Mouse (Mus musculus): ENCODE data around the gene Tmem91. TPM values are rescaled to one million over a fixed set of nuclear protein-coding genes. Genes with fewer than 3 reads are reported as not detected.

The Tmem91 gene
- polyA plus RNA-seq, 1 experiment from 2014 or later, result 3.6 TPM

DNA sequence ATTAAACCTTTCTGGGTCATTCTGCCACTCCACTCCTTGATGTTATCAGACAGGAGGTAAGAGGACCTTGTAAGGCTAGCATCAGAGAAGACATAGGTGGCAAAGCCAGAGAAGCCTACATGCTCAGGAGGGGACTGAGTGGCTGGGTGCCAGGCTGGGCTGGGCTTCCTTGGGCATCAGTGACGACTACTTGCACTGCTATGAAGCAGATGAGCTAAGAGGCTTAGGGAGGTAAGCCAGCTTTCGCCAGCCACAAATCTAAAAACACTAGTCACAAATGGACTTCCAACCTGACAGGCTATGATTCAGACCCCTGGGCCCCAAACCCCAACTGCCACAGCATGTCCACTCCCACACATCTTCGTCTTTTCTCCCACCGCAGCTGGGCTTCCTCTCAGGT is 30.3 kb downstream of the Tmem91 start:
- H3K36me3 ChIP-seq (ENCODE audit: control insufficient read depth, insufficient read depth, low read length), result no peaks in the 10 kb centered on the region; the same call in 1 of the 2 replicates
- H3K9me3 ChIP-seq (ENCODE audit: control insufficient read depth, low read length), result no peaks in the 10 kb centered on the region
- no peak for ATAC-seq (ENCODE audit: low read depth)
- H3K4me2 ChIP-seq (ENCODE audit: low read depth, low read length), result no peak overlapping the region
- WGBS, result 81% methylated on average over 4 of the region's 4 CpGs
- no peak overlapping the region for H3K9ac ChIP-seq (ENCODE audit: low read length)
- no peak overlapping the region for H3K4me3 ChIP-seq (ENCODE audit: low read length)
- H3K27ac ChIP-seq (ENCODE audit: low read length), result no peak overlapping the region
- no peaks in the 10 kb centered on the region for H3K27me3 ChIP-seq (ENCODE audit: control insufficient read depth, insufficient read depth, low read depth, low read length)
- no peaks in the 10 kb centered on the region for H3K4me1 ChIP-seq (replicated peaks; ENCODE audit: control insufficient read depth, insufficient read depth, low read length)

DNA sequence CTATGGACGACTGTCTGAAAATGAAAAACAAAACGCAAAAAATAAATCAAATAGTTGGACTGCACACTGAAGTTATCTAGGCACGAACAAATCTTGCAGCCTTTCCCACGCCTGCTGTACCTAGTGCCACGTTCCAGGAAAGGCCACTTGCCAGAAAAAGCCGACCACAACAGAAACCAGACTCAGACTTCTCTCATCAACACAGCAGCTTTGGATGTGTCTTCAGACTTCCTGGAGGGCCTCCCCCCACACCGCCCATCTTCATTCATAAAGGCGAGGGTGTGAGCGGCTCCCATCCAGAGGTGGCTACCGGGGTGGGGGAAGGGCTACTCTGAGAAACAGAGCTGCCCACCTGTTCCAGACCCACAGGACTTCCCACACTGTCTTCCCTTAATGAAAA is 30.8 kb downstream of the Tmem91 start:
- no peak overlapping the region for H3K4me2 ChIP-seq (ENCODE audit: low read depth, low read length)
- no peaks in the 10 kb centered on the region; the same call in 1 of the 2 replicates for H3K36me3 ChIP-seq (ENCODE audit: control insufficient read depth, insufficient read depth, low read length)
- H3K27ac ChIP-seq (ENCODE audit: low read length), result no peak overlapping the region
- H3K9ac ChIP-seq (ENCODE audit: low read length), result no peak overlapping the region
- H3K9me3 ChIP-seq (ENCODE audit: control insufficient read depth, low read length), result no peaks in the 10 kb centered on the region
- H3K4me3 ChIP-seq (ENCODE audit: low read length), result no peak overlapping the region
- no peaks in the 10 kb centered on the region for H3K4me1 ChIP-seq (replicated peaks; ENCODE audit: control insufficient read depth, insufficient read depth, low read length)
- no peaks in the 10 kb centered on the region for H3K27me3 ChIP-seq (ENCODE audit: control insufficient read depth, insufficient read depth, low read depth, low read length)
- ATAC-seq (ENCODE audit: low read depth), result no peak
- WGBS, result 70% methylated on average over 10 of the region's 10 CpGs

GRCm38 (mm10) chr7:25639754-25640153 is 35.2 kb downstream of the Tmem91 start:
- no peak for ATAC-seq (ENCODE audit: low read depth)
- no peaks in the 10 kb centered on the region; the same call in 1 of the 2 replicates for H3K36me3 ChIP-seq (ENCODE audit: control insufficient read depth, insufficient read depth, low read length)
- H3K27ac ChIP-seq (ENCODE audit: low read length), result no peak overlapping the region
- H3K9ac ChIP-seq (ENCODE audit: low read length), result no peak overlapping the region
- H3K27me3 ChIP-seq (ENCODE audit: control insufficient read depth, insufficient read depth, low read depth, low read length), result no peaks in the 10 kb centered on the region
- H3K4me1 ChIP-seq (replicated peaks; ENCODE audit: control insufficient read depth, insufficient read depth, low read length), result no peaks in the 10 kb centered on the region
- WGBS, result 84% methylated on average over 4 of the region's 4 CpGs
- H3K9me3 ChIP-seq (ENCODE audit: control insufficient read depth, low read length), result no peaks in the 10 kb centered on the region
- no peak overlapping the region for H3K4me2 ChIP-seq (ENCODE audit: low read depth, low read length)
- no peak overlapping the region for H3K4me3 ChIP-seq (ENCODE audit: low read length)

GRCm38 (mm10) chr7:25637099-25637498 is 37.9 kb downstream of the Tmem91 start:
- Histone ChIP-seq H3K4me3 (ENCODE audit: low read length) (no peak overlapping the region), H3K4me1 (replicated peaks; ENCODE audit: control insufficient read depth, insufficient read depth, low read length) (no peaks in the 10 kb centered on the region), H3K27me3 (ENCODE audit: control insufficient read depth, insufficient read depth, low read depth, low read length) (no peaks in the 10 kb centered on the region), H3K36me3 (ENCODE audit: control insufficient read depth, insufficient read depth, low read length) (no peaks in the 10 kb centered on the region; the same call in 1 of the 2 replicates), H3K9ac (ENCODE audit: low read length) (no peak overlapping the region), H3K4me2 (ENCODE audit: low read depth, low read length) (no peak overlapping the region), H3K27ac (ENCODE audit: low read length) (no peak overlapping the region), H3K9me3 (ENCODE audit: control insufficient read depth, low read length) (no peaks in the 10 kb centered on the region)
- WGBS, result 81% methylated on average over 5 of the region's 5 CpGs
- ATAC-seq (ENCODE audit: low read depth), result no peak

- Histone ChIP-seq H3K36me3 (ENCODE audit: control insufficient read depth, insufficient read depth, low read length) (no peaks in the 10 kb centered on the region; the same call in 1 of the 2 replicates), H3K4me3 (ENCODE audit: low read length) (no peak overlapping the region), H3K4me1 (replicated peaks; ENCODE audit: control insufficient read depth, insufficient read depth, low read length) (no peaks in the 10 kb centered on the region), H3K27me3 (ENCODE audit: control insufficient read depth, insufficient read depth, low read depth, low read length) (no peaks in the 10 kb centered on the region), H3K4me2 (ENCODE audit: low read depth, low read length) (no peak overlapping the region), H3K9ac (ENCODE audit: low read length) (no peak overlapping the region), H3K27ac (ENCODE audit: low read length) (no peak overlapping the region), H3K9me3 (ENCODE audit: control insufficient read depth, low read length) (no peaks in the 10 kb centered on the region)
- ATAC-seq (ENCODE audit: low read depth), result no peak
- 27% methylated on average over 3 of the region's 3 CpGs for WGBS
Observed at GRCm38 (mm10) chr7:25636373-25636772, 38.6 kb downstream of the Tmem91 start.

DNA sequence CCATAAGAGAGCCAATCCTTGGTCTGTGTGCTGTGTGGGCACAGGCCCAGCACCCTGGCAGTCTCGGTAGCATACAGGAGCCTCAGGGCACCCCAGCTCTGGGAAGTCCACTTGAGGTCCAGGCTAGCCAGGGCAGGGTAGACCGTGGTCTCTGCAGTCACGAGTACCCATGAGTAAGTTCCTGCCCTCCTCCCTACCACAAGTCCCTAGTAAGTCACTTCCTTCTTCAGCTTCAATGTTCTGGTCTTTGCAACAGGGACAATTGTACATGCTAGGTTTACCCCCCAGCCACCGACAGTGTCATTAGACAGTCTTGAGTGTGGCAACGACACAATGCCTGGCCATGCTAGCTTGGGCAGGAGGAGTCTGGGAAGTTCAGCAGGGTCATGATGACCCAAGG is 42.3 kb downstream of the Tmem91 start:
- 82% methylated on average over 5 of the region's 5 CpGs for WGBS
- Histone ChIP-seq H3K4me1 (replicated peaks; ENCODE audit: control insufficient read depth, insufficient read depth, low read length) (peaks cover 8% of the 10 kb centered on the region), H3K9me3 (ENCODE audit: control insufficient read depth, low read length) (no peaks in the 10 kb centered on the region), H3K27me3 (ENCODE audit: control insufficient read depth, insufficient read depth, low read depth, low read length) (no peaks in the 10 kb centered on the region), H3K4me3 (ENCODE audit: low read length) (no peak overlapping the region), H3K9ac (ENCODE audit: low read length) (no peak overlapping the region), H3K27ac (ENCODE audit: low read length) (no peak overlapping the region), H3K4me2 (ENCODE audit: low read depth, low read length) (no peak overlapping the region), H3K36me3 (ENCODE audit: control insufficient read depth, insufficient read depth, low read length) (peaks cover 9% of the 10 kb centered on the region)
- ATAC-seq (ENCODE audit: low read depth), result no peak

- H3K9ac ChIP-seq (ENCODE audit: low read length), result peak overlapping the region; percentile 79
- peak overlapping the region; percentile 58 for H3K4me3 ChIP-seq (ENCODE audit: low read length)
- H3K27ac ChIP-seq (ENCODE audit: low read length), result 0 out of 2 replicates have a peak overlapping the region, but pooled peaks have one; percentile 17
- H3K27me3 ChIP-seq (ENCODE audit: control insufficient read depth, insufficient read depth, low read depth, low read length), result no peaks in the 10 kb centered on the region
- WGBS, result 48% methylated on average over 8 of the region's 8 CpGs
- ATAC-seq (ENCODE audit: low read depth), result no peak
- H3K36me3 ChIP-seq (ENCODE audit: control insufficient read depth, insufficient read depth, low read length), result peaks cover 9% of the 10 kb centered on the region
- H3K4me2 ChIP-seq (ENCODE audit: low read depth, low read length), result peak overlapping the region; percentile 91
- H3K4me1 ChIP-seq (replicated peaks; ENCODE audit: control insufficient read depth, insufficient read depth, low read length), result peaks cover 21% of the 10 kb centered on the region
- H3K9me3 ChIP-seq (ENCODE audit: control insufficient read depth, low read length), result no peaks in the 10 kb centered on the region
Observed at GRCm38 (mm10) chr7:25628323-25628620, 46.7 kb downstream of the Tmem91 start.

- peak; percentile 92 for ATAC-seq (ENCODE audit: low read depth)
- peaks cover 21% of the 10 kb centered on the region for H3K4me1 ChIP-seq (replicated peaks; ENCODE audit: control insufficient read depth, insufficient read depth, low read length)
- no peaks in the 10 kb centered on the region for H3K27me3 ChIP-seq (ENCODE audit: control insufficient read depth, insufficient read depth, low read depth, low read length)
- peaks cover 9% of the 10 kb centered on the region for H3K36me3 ChIP-seq (ENCODE audit: control insufficient read depth, insufficient read depth, low read length)
- H3K27ac ChIP-seq (ENCODE audit: low read length), result peak overlapping the region; percentile 69
- 9% methylated on average over 38 of the region's 38 CpGs for WGBS
- no peaks in the 10 kb centered on the region for H3K9me3 ChIP-seq (ENCODE audit: control insufficient read depth, low read length)
- H3K4me2 ChIP-seq (ENCODE audit: low read depth, low read length), result peak overlapping the region; percentile 91
- H3K4me3 ChIP-seq (ENCODE audit: low read length), result peak overlapping the region; percentile 58
- H3K9ac ChIP-seq (ENCODE audit: low read length), result peak overlapping the region; percentile 79
Observed at GRCm38 (mm10) chr7:25627431-25628322, 47.3 kb downstream of the Tmem91 start.

DNA sequence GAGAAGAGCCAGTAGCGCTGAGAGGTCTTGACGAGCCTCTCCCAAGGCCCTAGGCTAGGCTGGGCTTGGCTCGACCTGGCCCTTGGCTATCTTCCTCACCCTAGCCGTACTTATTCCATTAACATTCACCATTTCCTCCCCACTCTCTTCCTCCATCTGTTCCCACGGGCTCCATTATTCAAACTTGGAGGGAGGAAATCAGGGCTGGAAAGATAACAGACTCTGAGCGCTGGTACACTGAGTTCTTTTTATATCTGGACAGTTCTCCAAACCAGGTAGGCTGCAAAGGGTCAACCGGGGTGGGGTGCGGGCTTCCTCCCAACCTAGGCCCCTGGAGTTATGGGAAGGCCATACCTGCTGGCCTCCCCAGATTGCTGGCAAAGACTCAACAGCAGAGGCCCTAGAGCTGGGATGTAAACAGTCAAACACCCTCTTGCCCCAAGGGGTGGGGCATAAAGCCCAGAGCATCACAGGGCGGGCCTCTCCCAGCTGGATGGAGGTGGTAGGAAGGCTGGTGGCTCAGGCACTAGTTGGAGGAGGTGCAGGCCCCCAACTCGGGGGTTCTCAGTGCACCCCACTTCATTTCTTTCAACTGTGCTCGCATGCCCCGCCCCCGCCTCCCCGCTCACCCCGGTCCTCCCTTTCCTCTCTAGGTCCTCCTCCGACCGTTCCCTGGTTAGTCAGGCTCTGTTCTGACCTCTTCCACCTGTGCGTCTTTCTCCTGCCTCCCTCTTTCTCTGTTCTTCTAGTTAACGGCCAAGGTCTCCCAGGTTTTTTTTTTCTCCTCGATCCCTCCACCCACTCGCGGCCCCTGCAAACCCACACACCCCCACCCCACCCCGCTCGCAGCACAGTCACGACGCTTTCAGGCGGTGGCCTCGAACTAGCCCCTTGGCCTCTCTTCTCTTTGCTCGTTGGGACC is 48.2 kb downstream of the Tmem91 start, which contains the start of gene B3gnt8:
TSS of gene B3gnt8 (plus strand) at position 146 of the 922 bp plus-strand sequence.
- Histone ChIP-seq H3K27me3 (ENCODE audit: control insufficient read depth, insufficient read depth, low read depth, low read length) (no peaks in the 10 kb centered on the region), H3K4me1 (replicated peaks; ENCODE audit: control insufficient read depth, insufficient read depth, low read length) (peaks cover 21% of the 10 kb centered on the region), H3K27ac (ENCODE audit: low read length) (peak within 1 kb of the TSS; percentile 69), H3K4me2 (ENCODE audit: low read depth, low read length) (peak within 1 kb of the TSS; percentile 91), H3K4me3 (ENCODE audit: low read length) (peak within 1 kb of the TSS; percentile 58), H3K9ac (ENCODE audit: low read length) (peak within 1 kb of the TSS; percentile 79), H3K9me3 (ENCODE audit: control insufficient read depth, low read length) (no peaks in the 10 kb centered on the region), H3K36me3 (ENCODE audit: control insufficient read depth, insufficient read depth, low read length) (peaks cover 9% of the 10 kb centered on the region)
- ATAC-seq (ENCODE audit: low read depth), result peak; percentile 41
- WGBS, result 13% methylated on average over 29 of the region's 29 CpGs

All from lung, embryonic 16.5 days (tissue).